Mouse (Mus musculus): ENCODE measurements around the gene Ppp1r14d. TPM values are rescaled to one million over a fixed set of nuclear protein-coding genes. Genes with fewer than 3 reads are reported as not detected.

Ppp1r14d gene
- total RNA-seq (2022): not detected

- DNase-seq (ENCODE audit: low spot score in 2 of 2): no peak
These were observed at the start of gene Ppp1r14d for GRCm38 (mm10) chr2:119229775-119230704. TSS of gene Ppp1r14d (minus strand) at chr2:119229906.

DNA sequence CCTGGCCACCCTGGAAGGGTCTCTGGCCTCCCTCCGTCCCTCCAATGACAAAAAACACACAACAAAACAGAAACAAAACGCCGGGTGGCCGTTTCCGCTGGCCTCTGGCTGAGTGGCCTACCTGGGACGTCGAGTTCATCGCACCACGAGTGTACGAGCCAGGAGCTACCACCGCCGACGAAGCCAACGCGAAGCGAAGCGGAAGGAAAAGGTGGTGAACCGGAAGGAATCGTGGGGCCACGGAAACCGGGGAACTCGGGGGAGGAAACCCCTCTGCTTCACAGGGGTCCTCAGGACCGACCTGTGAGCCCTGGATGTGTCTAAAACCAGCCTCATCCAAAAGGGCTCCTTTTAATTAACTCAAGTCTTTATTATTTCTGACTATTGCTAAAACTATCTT, 48.1 kb upstream of the Ppp1r14d start:
- no peak for DNase-seq (ENCODE audit: low spot score in 2 of 2)

- no peak for DNase-seq (ENCODE audit: low spot score in 2 of 2)
These were observed 47.2 kb upstream of the Ppp1r14d start for GRCm38 (mm10) chr2:119276926-119277325.

GRCm38 (mm10) chr2:119274126-119274525, 44.4 kb upstream of the Ppp1r14d start:
- DNase-seq (ENCODE audit: low spot score in 2 of 2): no peak

- peak in 1 of 2 experiments; percentile 56 for DNase-seq (ENCODE audit: low spot score in 2 of 2)
These were observed 41.1 kb upstream of the Ppp1r14d start, which contains the start of gene Rhov for GRCm38 (mm10) chr2:119270643-119271331. TSS of gene Rhov (minus strand) at chr2:119271272.

- no peak for DNase-seq (ENCODE audit: low spot score in 2 of 2)
These were observed 40.6 kb upstream of the Ppp1r14d start for GRCm38 (mm10) chr2:119270286-119270642.

DNA sequence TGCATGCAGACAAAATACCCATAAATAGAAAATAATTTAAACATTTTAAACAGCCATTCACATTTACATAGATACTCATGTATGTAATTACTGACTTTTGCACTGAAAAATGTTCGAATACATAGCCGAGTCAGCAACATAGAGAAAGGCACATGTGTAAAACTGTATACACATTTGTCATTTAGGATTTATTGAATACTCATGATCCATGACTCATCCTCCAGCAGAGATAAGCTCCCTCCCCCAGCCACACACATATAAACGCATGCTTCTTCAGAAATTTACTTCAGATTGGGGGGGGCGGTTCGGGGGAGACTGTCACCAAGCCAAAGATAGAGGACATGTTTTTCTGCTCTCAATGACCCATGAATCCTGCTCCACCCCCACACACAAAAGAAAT, 34.1 kb upstream of the Ppp1r14d start:
- no peak for DNase-seq (ENCODE audit: low spot score in 2 of 2)

DNA sequence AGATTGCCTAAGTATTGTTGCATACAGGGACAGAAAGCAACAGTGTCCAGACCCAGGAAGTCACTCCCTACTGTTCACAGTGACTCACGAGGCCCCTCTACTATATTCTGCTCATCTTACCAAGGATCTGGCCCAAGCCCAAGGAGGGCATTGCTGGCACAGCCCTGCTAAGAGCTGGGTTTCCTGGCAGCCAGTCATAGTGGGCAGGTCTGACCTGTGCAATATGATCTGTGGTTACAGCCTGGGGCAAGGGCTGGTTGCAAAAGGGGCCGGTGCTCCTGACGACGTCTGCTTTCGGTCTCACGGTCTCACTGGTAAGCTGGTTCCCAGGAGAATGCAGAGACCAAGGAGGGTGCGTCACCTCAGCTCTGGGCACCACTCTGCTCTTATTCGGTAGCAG, 33.3 kb upstream of the Ppp1r14d start:
- DNase-seq (ENCODE audit: low spot score in 2 of 2): no peak

DNA sequence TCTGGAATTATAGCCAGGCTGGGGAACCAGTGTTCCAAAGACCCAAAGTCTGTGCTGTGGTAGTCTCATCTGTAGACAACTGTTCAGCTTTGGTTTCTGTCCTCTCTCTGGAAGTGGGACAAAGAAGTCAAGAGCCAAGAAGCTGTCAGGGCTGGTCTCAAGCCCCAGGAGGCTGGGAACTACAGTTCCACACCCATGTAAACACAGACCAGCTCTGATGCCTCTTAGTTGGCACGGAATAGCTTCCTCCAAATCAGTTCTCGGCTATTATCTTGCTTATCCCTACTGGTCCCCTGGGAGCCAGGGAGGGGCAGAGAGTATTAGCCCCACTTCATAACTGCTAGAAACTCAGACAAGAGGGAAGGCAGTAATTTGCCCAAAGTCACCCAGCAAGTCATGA, 31.6 kb upstream of the Ppp1r14d start:
- DNase-seq (ENCODE audit: low spot score in 2 of 2): no peak

DNA sequence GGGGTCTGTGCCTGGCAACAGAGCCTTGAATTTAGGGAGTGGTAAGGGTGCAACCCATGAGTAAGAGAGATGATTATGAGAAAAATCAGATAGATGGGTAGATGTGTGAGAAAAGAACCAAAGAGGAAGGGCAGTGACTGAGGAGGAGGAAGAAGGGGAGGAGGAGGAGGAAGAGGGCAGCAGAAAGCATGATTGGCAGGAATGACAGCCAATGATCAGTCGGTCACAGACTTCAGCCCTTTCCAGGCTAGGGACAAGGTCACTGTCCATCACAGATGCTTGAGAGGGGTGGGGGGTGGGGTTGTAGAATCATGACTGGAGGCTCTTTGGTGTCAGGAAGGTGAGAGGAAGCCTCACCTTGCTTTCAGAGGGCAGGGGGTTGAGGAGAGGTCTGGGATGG, 30.8 kb upstream of the Ppp1r14d start:
- DNase-seq (ENCODE audit: low spot score in 2 of 2): no peak

- DNase-seq (ENCODE audit: low spot score in 2 of 2): no peak
These were observed 25.3 kb upstream of the Ppp1r14d start for GRCm38 (mm10) chr2:119254976-119255375.

- DNase-seq (ENCODE audit: low spot score in 2 of 2): peak; percentile 60 to 81
These were observed 21.2 kb upstream of the Ppp1r14d start for GRCm38 (mm10) chr2:119250826-119251478.

- DNase-seq (ENCODE audit: low spot score in 2 of 2): no peak
These were observed 20.7 kb upstream of the Ppp1r14d start for GRCm38 (mm10) chr2:119250377-119250776.

- DNase-seq (ENCODE audit: low spot score in 2 of 2): no peak
These were observed 19.9 kb upstream of the Ppp1r14d start for GRCm38 (mm10) chr2:119249592-119250061.

DNA sequence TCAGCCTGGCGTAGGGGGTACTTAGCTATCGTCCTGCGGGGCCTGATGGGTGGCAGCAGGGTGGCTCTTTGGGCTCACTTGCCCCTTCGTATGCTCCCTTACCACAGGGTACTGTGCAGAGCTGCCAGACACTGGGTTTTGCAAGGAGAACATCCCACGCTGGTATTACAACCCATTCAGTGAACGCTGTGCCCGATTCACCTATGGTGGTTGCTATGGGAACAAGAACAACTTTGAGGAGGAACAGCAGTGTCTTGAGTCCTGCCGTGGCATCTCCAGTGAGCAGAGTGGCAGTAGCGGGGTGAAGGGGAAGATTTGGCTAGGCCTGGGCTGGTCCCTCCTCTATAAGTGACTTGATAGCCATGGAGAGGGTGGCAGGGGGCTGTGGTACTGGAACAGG, 18.2 kb upstream of the Ppp1r14d start:
- no peak for DNase-seq (ENCODE audit: low spot score in 2 of 2)

DNA sequence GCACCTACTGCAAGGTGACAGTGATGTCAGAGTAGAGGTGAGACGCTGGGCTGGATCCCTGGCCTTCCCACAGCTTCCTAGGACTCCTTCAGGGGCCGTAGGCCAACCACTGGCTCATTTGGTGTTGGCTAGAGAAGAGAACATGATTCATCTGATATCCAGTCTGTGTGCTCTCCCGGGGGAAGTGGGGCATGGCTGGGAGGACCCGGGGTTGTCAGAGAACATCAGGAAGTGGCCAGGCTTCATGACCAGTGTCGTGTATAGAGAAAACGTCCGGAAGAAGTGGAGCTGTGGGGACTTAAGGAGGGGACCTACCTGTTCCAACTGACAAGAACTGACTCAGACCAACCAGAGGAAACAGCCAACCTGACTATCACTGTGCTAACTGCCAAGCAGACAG, 15.5 kb upstream of the Ppp1r14d start:
- DNase-seq (ENCODE audit: low spot score in 2 of 2): no peak

GRCm38 (mm10) chr2:119242548-119242947, 12.8 kb upstream of the Ppp1r14d start:
- DNase-seq (ENCODE audit: low spot score in 2 of 2): no peak

DNA sequence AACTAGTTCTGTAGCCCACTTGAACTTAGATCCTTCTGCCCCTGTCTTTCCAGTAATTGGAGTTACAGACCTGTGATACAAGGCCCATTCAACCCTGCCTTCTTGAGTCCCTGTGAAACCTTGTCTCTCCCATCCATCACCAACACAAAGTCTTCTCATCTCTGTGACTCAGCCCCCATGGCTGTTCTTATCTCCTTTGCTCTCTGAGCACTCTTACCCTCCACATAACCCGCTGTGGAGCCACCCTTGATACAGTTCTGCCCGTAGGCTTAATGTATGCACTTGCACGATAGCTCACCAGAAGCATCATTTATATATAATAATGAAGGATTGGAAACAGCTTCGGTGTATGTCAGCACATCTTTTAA, 11.1 kb upstream of the Ppp1r14d start:
- DNase-seq (ENCODE audit: low spot score in 2 of 2): no peak

DNA sequence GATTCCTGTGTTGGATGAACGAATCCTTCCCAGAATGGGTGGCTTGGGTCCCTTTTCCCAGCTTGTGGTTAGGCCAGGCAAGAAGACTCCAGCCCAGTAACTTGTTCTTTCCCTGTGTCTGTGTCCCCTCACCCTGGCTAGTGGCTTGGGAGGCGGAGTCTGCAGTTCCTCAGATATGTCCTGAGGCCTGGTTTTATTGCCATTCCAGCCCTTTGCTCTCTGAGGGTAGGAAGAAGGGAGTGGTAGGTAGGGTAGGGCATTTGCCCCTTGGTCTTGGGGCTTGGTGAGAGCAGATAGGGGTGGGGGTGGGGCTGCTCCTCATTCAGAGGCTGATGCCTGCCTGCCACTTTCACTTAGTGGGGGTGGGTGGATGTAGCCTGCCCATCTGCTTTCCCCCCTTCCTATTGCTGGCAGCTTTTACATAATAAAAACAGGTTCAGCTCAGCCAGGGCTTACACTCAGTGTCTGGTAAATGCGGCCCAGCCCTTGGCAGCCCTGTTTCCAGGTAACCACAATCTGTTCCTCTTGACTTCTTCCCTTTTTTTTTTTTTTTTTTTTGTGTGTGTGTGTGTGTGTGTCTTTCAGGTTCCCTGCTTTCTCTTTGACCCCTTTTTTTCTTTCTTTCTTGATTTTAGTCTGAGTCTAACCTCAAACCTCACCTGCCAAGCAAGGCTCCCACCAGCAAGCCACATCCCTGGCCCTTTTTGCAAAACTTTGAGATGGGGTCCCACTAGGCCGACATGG, 10.5 kb upstream of the Ppp1r14d start:
- DNase-seq (ENCODE audit: low spot score in 2 of 2): no peak

DNA sequence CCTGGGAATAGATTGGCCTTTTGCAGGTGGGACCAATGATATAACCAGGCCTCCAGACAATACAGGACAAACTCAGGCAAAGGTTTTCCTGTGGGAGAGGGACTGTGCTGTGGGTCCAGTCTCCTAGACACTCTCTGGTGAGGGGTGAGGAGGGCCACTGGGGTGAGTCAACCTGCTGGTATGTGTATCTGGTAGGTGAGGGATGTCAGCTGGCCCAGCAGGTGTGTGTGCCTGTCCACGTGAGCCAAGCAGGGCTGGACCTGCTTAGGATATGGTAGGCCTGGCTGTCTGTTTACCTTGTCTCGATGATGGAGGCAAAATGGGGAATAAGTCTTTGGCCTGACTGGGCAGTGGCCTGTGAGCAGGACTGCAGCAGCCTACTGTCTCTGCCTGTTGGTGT, 9.0 kb upstream of the Ppp1r14d start:
- no peak for DNase-seq (ENCODE audit: low spot score in 2 of 2)

GRCm38 (mm10) chr2:119237871-119238220, 8.1 kb upstream of the Ppp1r14d start:
- no peak for DNase-seq (ENCODE audit: low spot score in 2 of 2)
